Mouse (Mus musculus) midbrain, embryonic 14.5 days (tissue): ENCODE measurements around the gene Cmtm5. TPM values are rescaled to one million over a fixed set of nuclear protein-coding genes. Genes with fewer than 3 reads are reported as not detected.
A peak's percentile ranks its signal among the peaks of the same experiment; 100 is the strongest.

ENCODE experiments used
- ATAC-seq: fragments of 200-750 bp; cut with Nextera tagmentation; 2 replicates; pipeline ENCODE4 v1.8.0; 2017; ENCODE audit warnings: moderate number of reproducible peaks, moderate library complexity; ENCODE audit not compliant: low FRiP score, low TSS enrichment
- DNase-seq: peaks from one replicate; pipeline ENCODE4 v3.0.0-alpha.2; 2015
- H3K27ac ChIP-seq: fragments of 300-500 bp; sonication (generic); replicated peaks from 2 replicates; pipeline ENCODE4 v1.5.1; 2014; ENCODE audit warnings: mild to moderate bottlenecking, low read depth, low read length, moderate library complexity
- H3K27me3 ChIP-seq: fragments of 300-500 bp; sonication (generic); 2 replicates; pipeline ENCODE4 v1.6.1; 2014; ENCODE audit warnings: low read length, control low read depth, mixed read lengths; ENCODE audit not compliant: control insufficient read depth, insufficient read depth
- H3K36me3 ChIP-seq: fragments of 300-500 bp; sonication (generic); 2 replicates; pipeline ENCODE4 v1.6.1; 2014; ENCODE audit warnings: low read length, control low read depth; ENCODE audit not compliant: control insufficient read depth, insufficient read depth
- H3K4me1 ChIP-seq: fragments of 300-500 bp; sonication (generic); 2 replicates; pipeline ENCODE4 v1.6.1; 2014; ENCODE audit warnings: mild to moderate bottlenecking, antibody characterized with exemption, low read length, control low read depth; ENCODE audit not compliant: control insufficient read depth, insufficient read depth
- H3K4me2 ChIP-seq: fragments of 300-500 bp; sonication (generic); 2 replicates; pipeline ENCODE4 v1.6.1; 2014; ENCODE audit warnings: mild to moderate bottlenecking, low read length, moderate library complexity
- H3K4me3 ChIP-seq: fragments of 300-500 bp; sonication (generic); replicated peaks from 2 replicates; pipeline ENCODE4 v1.5.1; 2014; ENCODE audit warnings: low read depth, low read length
- H3K9ac ChIP-seq: fragments of 300-500 bp; sonication (generic); replicated peaks from 2 replicates; pipeline ENCODE4 v1.6.1; 2014; ENCODE audit warnings: mild to moderate bottlenecking, low read length, moderate library complexity
- H3K9me3 ChIP-seq: fragments of 300-500 bp; sonication (generic); 2 replicates; pipeline ENCODE4 v1.6.1; 2016; ENCODE audit warnings: low read length, control low read depth, mixed read lengths; ENCODE audit not compliant: control insufficient read depth
- WGBS: fragments of 180-500 bp; shearing (Covaris S2); extraction: QIAGEN DNeasy Blood & Tissue Kit; methylation state at CpG from one replicate; pipeline ENCODE4 v1.1.7; 2014; 5-methylcytosine and 5-hydroxymethylcytosine counted together
- polyA plus RNA-seq: library from polyadenylated mRNA; unstranded; fragments of >200 nt; fragmentation: Nextera tagmentation; extraction: Ambion mirVana; gene quantifications from 2 replicates; pipeline ENCODE4 v1.2.1, GENCODE M21; 2014

Gene Cmtm5
- polyA plus RNA-seq, 1 experiment from 2014 or later = 4.2 TPM

- Histone ChIP-seq H3K9ac (peak overlapping the region; percentile 97), H3K9me3 (no peaks in the 10 kb centered on the region), H3K27me3 (no peaks in the 10 kb centered on the region), H3K4me2 (peak overlapping the region; percentile 87), H3K36me3 (peaks cover 44% of the 10 kb centered on the region), H3K4me1 (peaks cover 14% of the 10 kb centered on the region; the same call in 1 of the 2 replicates), H3K4me3 (peak overlapping the region; percentile 94), H3K27ac (peak overlapping the region; percentile 88)
- WGBS = 2% methylated on average over 69 of the region's 69 CpGs
- peak; percentile 65 for DNase-seq
- peak; percentile 67 for ATAC-seq
Measured at GRCm38 (mm10) chr14:54912109-54912850, 23.8 kb upstream of the Cmtm5 start.

GRCm38 (mm10) chr14:54912886-54913285 lies 23.2 kb upstream of the Cmtm5 start, which contains the start of gene Slc22a17:
Gene Slc22a17 (minus strand): TSS chr14:54913132.
- Histone ChIP-seq H3K4me3 (peak within 1 kb of the TSS; percentile 94), H3K36me3 (peaks cover 43% of the 10 kb centered on the region), H3K4me1 (peaks cover 14% of the 10 kb centered on the region; the same call in 1 of the 2 replicates), H3K4me2 (peak within 1 kb of the TSS; percentile 87), H3K9me3 (no peaks in the 10 kb centered on the region), H3K27me3 (no peaks in the 10 kb centered on the region), H3K9ac (peak within 1 kb of the TSS; percentile 97), H3K27ac (peak within 1 kb of the TSS; percentile 88)
- under 1% methylated on average over 28 of the region's 28 CpGs for WGBS
- DNase-seq (peak; percentile 95), ATAC-seq (peak; percentile 95)

GRCm38 (mm10) chr14:54913343-54913742 lies 22.7 kb upstream of the Cmtm5 start:
- Histone ChIP-seq H3K27ac (peak overlapping the region; percentile 88), H3K9ac (peak overlapping the region; percentile 97), H3K36me3 (peaks cover 39% of the 10 kb centered on the region), H3K27me3 (no peaks in the 10 kb centered on the region), H3K9me3 (no peaks in the 10 kb centered on the region), H3K4me1 (peaks cover 14% of the 10 kb centered on the region; the same call in 1 of the 2 replicates), H3K4me3 (peak overlapping the region; percentile 94), H3K4me2 (peak overlapping the region; percentile 87)
- DNase-seq (no peak), ATAC-seq (peak; percentile 15; the same call in 1 of the 2 replicates)
- WGBS = 14% methylated on average over 10 of the region's 10 CpGs

- WGBS = 96% methylated on average over 16 of the region's 16 CpGs
- H3K9ac ChIP-seq = no peak overlapping the region
- H3K4me2 ChIP-seq = no peak overlapping the region
- no peak for DNase-seq
- no peak overlapping the region for H3K27ac ChIP-seq
- H3K27me3 ChIP-seq = no peaks in the 10 kb centered on the region
- peaks cover 41% of the 10 kb centered on the region for H3K36me3 ChIP-seq
- H3K4me1 ChIP-seq = peaks cover 12% of the 10 kb centered on the region
- no peak overlapping the region for H3K4me3 ChIP-seq
- ATAC-seq = no peak
- H3K9me3 ChIP-seq = peaks cover 10% of the 10 kb centered on the region
Measured at GRCm38 (mm10) chr14:54920076-54920685, 15.9 kb upstream of the Cmtm5 start.

GRCm38 (mm10) chr14:54924641-54925348 lies 11.3 kb upstream of the Cmtm5 start:
- WGBS = 10% methylated on average over 7 of the region's 7 CpGs

GRCm38 (mm10) chr14:54925349-54926342 lies 10.4 kb upstream of the Cmtm5 start, which contains the start of gene Efs:
Gene Efs (minus strand): TSS chr14:54926126.
- 2% methylated on average over 55 of the region's 57 CpGs for WGBS
- Histone ChIP-seq H3K27ac (peak within 1 kb of the TSS; percentile 94), H3K4me3 (peak within 1 kb of the TSS; percentile 51), H3K9ac (peak within 1 kb of the TSS; percentile 73), H3K36me3 (peaks cover 4% of the 10 kb centered on the region; the same call in 1 of the 2 replicates), H3K9me3 (peaks cover 10% of the 10 kb centered on the region), H3K27me3 (no peaks in the 10 kb centered on the region), H3K4me2 (peak within 1 kb of the TSS; percentile 96), H3K4me1 (peaks cover 26% of the 10 kb centered on the region)
- peak; percentile 55 for ATAC-seq
- DNase-seq = peak; percentile 79

More at GRCm38 (mm10) chr14:54924641-54925348, 11.3 kb upstream of the Cmtm5 start:
- DNase-seq (peak; percentile 66), ATAC-seq (peak; percentile 55; the same call in 1 of the 2 replicates)
- Histone ChIP-seq H3K4me3 (peak overlapping the region; percentile 51), H3K4me1 (peaks cover 22% of the 10 kb centered on the region), H3K27me3 (no peaks in the 10 kb centered on the region), H3K36me3 (peaks cover 12% of the 10 kb centered on the region; the same call in 1 of the 2 replicates), H3K4me2 (peak overlapping the region; percentile 96), H3K27ac (peak overlapping the region; percentile 94), H3K9me3 (peaks cover 10% of the 10 kb centered on the region), H3K9ac (peak overlapping the region; percentile 73; the same call in 1 of the 2 replicates)

- peak overlapping the region; percentile 51 for H3K4me3 ChIP-seq
- peak; percentile 83 for DNase-seq
- 0% methylated on average over 54 of the region's 58 CpGs for WGBS
- peak overlapping the region; percentile 94 for H3K27ac ChIP-seq
- no peaks in the 10 kb centered on the region for H3K36me3 ChIP-seq
- peak overlapping the region; percentile 73 for H3K9ac ChIP-seq
- no peaks in the 10 kb centered on the region for H3K27me3 ChIP-seq
- H3K9me3 ChIP-seq = peaks cover 3% of the 10 kb centered on the region; the same call in 1 of the 2 replicates
- peak; percentile 74 for ATAC-seq
- H3K4me1 ChIP-seq = peaks cover 28% of the 10 kb centered on the region
- peak overlapping the region; percentile 96 for H3K4me2 ChIP-seq
Measured at GRCm38 (mm10) chr14:54926401-54927158, 9.5 kb upstream of the Cmtm5 start.
